Mouse (Mus musculus) C2C12 (cell line): ENCODE data around the gene Arhgap11a. TPM values are rescaled to one million over a fixed set of nuclear protein-coding genes. Genes with fewer than 3 reads are reported as not detected.

ENCODE experiments used
- H3K27me3 ChIP-seq: one replicate; pipeline ENCODE4 v1.6.1; 2011; ENCODE audit not compliant: control insufficient read depth, insufficient read depth, insufficient read length
- H3K36me3 ChIP-seq: one replicate; pipeline ENCODE4 v1.6.1; 2011; ENCODE audit not compliant: control insufficient read depth, insufficient read depth
- H3K4me3 ChIP-seq: one replicate; pipeline ENCODE4 v1.5.1; 2011; ENCODE audit warnings: mild to moderate bottlenecking, control low read depth; ENCODE audit not compliant: poor library complexity, insufficient read depth, severe bottlenecking
- H3K79me2 ChIP-seq: one replicate; pipeline ENCODE4 v1.6.1; 2011; ENCODE audit not compliant: control insufficient read depth, insufficient read depth
- H3K79me3 ChIP-seq: one replicate; pipeline ENCODE4 v1.6.1; 2011; ENCODE audit warnings: low read depth, control low read depth
- H3ac ChIP-seq: one replicate; pipeline ENCODE3; 2011; ENCODE audit warnings: low read depth; ENCODE audit not compliant: control insufficient read depth, insufficient read length
- CEBPB ChIP-seq: IDR thresholded peaks from one replicate; pipeline ENCODE4 v1.6.1; 2011; ENCODE audit warnings: low read depth, mild to moderate bottlenecking, control low read depth, moderate library complexity
- CTCF ChIP-seq: IDR thresholded peaks from one replicate; pipeline ENCODE4 v1.5.1; 2011; ENCODE audit not compliant: control insufficient read depth, insufficient read depth, insufficient read length
- FOSL1 ChIP-seq: IDR thresholded peaks from one replicate; pipeline ENCODE4 v1.8.0; 2011; ENCODE audit warnings: mild to moderate bottlenecking, low read length; ENCODE audit not compliant: poor library complexity, insufficient read depth, severe bottlenecking
- MAX ChIP-seq: IDR thresholded peaks from one replicate; pipeline ENCODE4 v1.6.1; 2011; ENCODE audit warnings: mild to moderate bottlenecking, control low read depth
- MYOD1 ChIP-seq: IDR thresholded peaks from one replicate; pipeline ENCODE4 v1.6.1; 2011; ENCODE audit warnings: low read depth; ENCODE audit not compliant: control insufficient read depth, insufficient read length
- MYOG ChIP-seq: IDR thresholded peaks from one replicate; pipeline ENCODE4 v1.6.1; 2011; ENCODE audit not compliant: control insufficient read depth, insufficient read length; ENCODE audit errors: extremely low read depth
- USF1 ChIP-seq: IDR thresholded peaks from one replicate; pipeline ENCODE4 v1.6.1; 2011; ENCODE audit warnings: low read depth, mild to moderate bottlenecking, control low read depth, moderate library complexity
- polyA plus RNA-seq: library from polyadenylated mRNA; unstranded; fragments of >200 nt; fragmentation: generic; extraction: Trizol; gene quantifications from one replicate; pipeline ENCODE4 v1.2.1, GENCODE M21; 2012; ENCODE audit warnings: missing spikeins

The Arhgap11a gene
- polyA plus RNA-seq, 1 experiment: 12.4 TPM

- Histone ChIP-seq H3ac (no peak overlapping the region), H3K79me2 (no peaks in the 10 kb centered on the region), H3K27me3 (no peaks in the 10 kb centered on the region), H3K4me3 (no peak overlapping the region), H3K79me3 (no peaks in the 10 kb centered on the region), H3K36me3 (no peaks in the 10 kb centered on the region)
- TF ChIP-seq MYOG (no peak), CTCF (no peak), USF1 (no peak), MYOD1 (no peak), FOSL1 (no peak), CEBPB (no peak), MAX (no peak)
These were observed 42.7 kb downstream of the Arhgap11a start for GRCm38 (mm10) chr2:113805765-113806164.

GRCm38 (mm10) chr2:113803753-113804152 is 44.7 kb downstream of the Arhgap11a start:
- no peaks in the 10 kb centered on the region for H3K79me2 ChIP-seq
- H3K27me3 ChIP-seq: no peaks in the 10 kb centered on the region
- H3K4me3 ChIP-seq: no peak overlapping the region
- TF ChIP-seq USF1: no peak
- no peak for TF ChIP-seq MYOD1
- no peak for TF ChIP-seq CEBPB
- TF ChIP-seq MYOG: no peak
- TF ChIP-seq CTCF: no peak
- no peak for TF ChIP-seq MAX
- no peak for TF ChIP-seq FOSL1
- no peaks in the 10 kb centered on the region for H3K79me3 ChIP-seq
- no peaks in the 10 kb centered on the region for H3K36me3 ChIP-seq
- no peak overlapping the region for H3ac ChIP-seq

GRCm38 (mm10) chr2:113800846-113801245 is 47.6 kb downstream of the Arhgap11a start:
- Histone ChIP-seq H3K27me3 (no peaks in the 10 kb centered on the region), H3K4me3 (no peak overlapping the region), H3K36me3 (no peaks in the 10 kb centered on the region), H3K79me2 (no peaks in the 10 kb centered on the region), H3ac (no peak overlapping the region), H3K79me3 (no peaks in the 10 kb centered on the region)
- TF ChIP-seq FOSL1: no peak
- no peak for TF ChIP-seq MYOD1
- TF ChIP-seq USF1: no peak

- Histone ChIP-seq H3K79me2 (no peaks in the 10 kb centered on the region), H3K36me3 (no peaks in the 10 kb centered on the region), H3K4me3 (no peak overlapping the region), H3K27me3 (no peaks in the 10 kb centered on the region), H3K79me3 (no peaks in the 10 kb centered on the region), H3ac (no peak overlapping the region)
- TF ChIP-seq CTCF: no peak
- TF ChIP-seq MAX: no peak
- TF ChIP-seq USF1: no peak
- TF ChIP-seq CEBPB: no peak
- TF ChIP-seq MYOG: no peak
- TF ChIP-seq MYOD1: no peak
- no peak for TF ChIP-seq FOSL1
These were observed 49.9 kb downstream of the Arhgap11a start for GRCm38 (mm10) chr2:113798605-113799004.

GRCm38 (mm10) chr2:113795186-113795585 is 53.3 kb downstream of the Arhgap11a start:
- H3K36me3 ChIP-seq: no peaks in the 10 kb centered on the region
- H3K79me2 ChIP-seq: no peaks in the 10 kb centered on the region

GRCm38 (mm10) chr2:113793521-113793920 is 54.9 kb downstream of the Arhgap11a start:
- Histone ChIP-seq H3K4me3 (no peak overlapping the region), H3K27me3 (no peaks in the 10 kb centered on the region), H3K79me2 (no peaks in the 10 kb centered on the region), H3ac (no peak overlapping the region), H3K36me3 (no peaks in the 10 kb centered on the region), H3K79me3 (no peaks in the 10 kb centered on the region)
- TF ChIP-seq MYOD1: no peak
- TF ChIP-seq FOSL1: no peak
- TF ChIP-seq USF1: no peak
- TF ChIP-seq CTCF: no peak
- no peak for TF ChIP-seq CEBPB
- TF ChIP-seq MYOG: no peak
- TF ChIP-seq MAX: no peak

More at GRCm38 (mm10) chr2:113795186-113795585, 53.3 kb downstream of the Arhgap11a start:
- Histone ChIP-seq H3K27me3 (no peaks in the 10 kb centered on the region), H3K4me3 (no peak overlapping the region), H3ac (no peak overlapping the region), H3K79me3 (no peaks in the 10 kb centered on the region)
- TF ChIP-seq USF1: no peak
- TF ChIP-seq MYOG: no peak
- TF ChIP-seq MYOD1: no peak
- no peak for TF ChIP-seq CTCF
- TF ChIP-seq MAX: no peak
